Mouse (Mus musculus) midbrain, embryonic 13.5 days (tissue): ENCODE measurements around the gene Acp7. TPM values are rescaled to one million over a fixed set of nuclear protein-coding genes. Genes with fewer than 3 reads are reported as not detected.
"Not testable (repeated sequence)": the region's sequence is repeated elsewhere in the genome, so short reads cannot be mapped to it uniquely, and the experiment has no call there.

Experiments
- ATAC-seq: fragments of 200-750 bp; cut with Nextera tagmentation; 2 replicates; pipeline ENCODE4 v1.8.0; 2017; ENCODE audit warnings: mild to moderate bottlenecking, moderate TSS enrichment, moderate library complexity
- H3K27ac ChIP-seq: fragments of 300-500 bp; sonication (generic); 2 replicates; pipeline ENCODE4 v1.5.1; 2015; ENCODE audit warnings: inconsistent platforms, mild to moderate bottlenecking, moderate library complexity
- H3K27me3 ChIP-seq: fragments of 300-500 bp; sonication (generic); 2 replicates; pipeline ENCODE4 v1.6.1; 2015; ENCODE audit warnings: mild to moderate bottlenecking, inconsistent platforms
- H3K36me3 ChIP-seq: fragments of 300-500 bp; sonication (generic); 2 replicates; pipeline ENCODE4 v1.6.1; 2015; ENCODE audit warnings: mild to moderate bottlenecking, inconsistent platforms
- H3K4me1 ChIP-seq: fragments of 300-500 bp; sonication (generic); replicated peaks from 2 replicates; pipeline ENCODE4 v1.6.1; 2015; ENCODE audit warnings: inconsistent platforms
- H3K4me2 ChIP-seq: fragments of 300-500 bp; sonication (generic); replicated peaks from 2 replicates; pipeline ENCODE4 v1.6.1; 2015; ENCODE audit warnings: moderate library complexity, mild to moderate bottlenecking, inconsistent platforms
- H3K4me3 ChIP-seq: fragments of 300-500 bp; sonication (generic); replicated peaks from 2 replicates; pipeline ENCODE4 v1.5.1; 2015; ENCODE audit warnings: mild to moderate bottlenecking, inconsistent platforms
- H3K9ac ChIP-seq: fragments of 300-500 bp; sonication (generic); replicated peaks from 2 replicates; pipeline ENCODE4 v1.6.1; 2015; ENCODE audit warnings: mild to moderate bottlenecking, inconsistent platforms
- H3K9me3 ChIP-seq: fragments of 300-500 bp; sonication (generic); 2 replicates; pipeline ENCODE4 v1.6.1; 2016; ENCODE audit warnings: mild to moderate bottlenecking, inconsistent platforms
- WGBS: fragments of 180-500 bp; shearing (Covaris S2); methylation state at CpG from one replicate; pipeline ENCODE4 v1.1.7; 2015; 5-methylcytosine and 5-hydroxymethylcytosine counted together
- polyA plus RNA-seq: library from polyadenylated mRNA; unstranded; fragments of >200 nt; fragmentation: Nextera tagmentation; extraction: Ambion mirVana; gene quantifications from 2 replicates; pipeline ENCODE4 v1.2.1, GENCODE M21; 2015

The Acp7 gene
- not detected in 2 replicates for polyA plus RNA-seq

DNA sequence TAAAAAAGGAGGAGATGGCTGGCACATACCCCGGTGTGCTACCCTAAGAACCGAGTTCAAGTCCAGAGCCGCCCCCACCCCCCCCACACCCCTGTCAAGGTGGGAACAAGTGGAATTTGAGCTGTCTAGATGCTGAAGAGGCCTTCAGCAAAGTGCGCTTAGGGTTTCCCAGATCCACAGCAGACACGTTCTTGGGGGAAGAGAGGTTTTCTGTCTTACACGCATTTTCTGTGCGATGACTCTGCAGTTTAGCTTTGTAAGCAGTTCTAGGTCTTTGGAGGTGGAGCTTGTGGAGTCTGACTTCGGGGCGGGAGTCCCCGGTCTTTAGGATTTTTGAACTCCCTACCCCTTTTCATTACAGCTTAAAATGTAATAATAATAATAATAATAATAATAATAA is at the start of gene Acp7:
Gene Acp7, minus strand, starts transcription at position 260 of the 400 bp plus-strand sequence.
- 30% methylated on average over 10 of the region's 10 CpGs for WGBS
- H3K4me3 ChIP-seq = peak within 1 kb of the TSS; percentile 25
- H3K27ac ChIP-seq = no peak within 1 kb of the TSS
- H3K9me3 ChIP-seq = no peaks in the 10 kb centered on the region
- peaks cover 15% of the 10 kb centered on the region for H3K4me1 ChIP-seq
- no peak for ATAC-seq
- peak within 1 kb of the TSS; percentile 47 for H3K4me2 ChIP-seq
- H3K9ac ChIP-seq = 0 out of 2 replicates have a peak within 1 kb of the TSS, but pooled peaks have one; percentile 25
- no peaks in the 10 kb centered on the region for H3K36me3 ChIP-seq
- H3K27me3 ChIP-seq = peaks cover 44% of the 10 kb centered on the region

DNA sequence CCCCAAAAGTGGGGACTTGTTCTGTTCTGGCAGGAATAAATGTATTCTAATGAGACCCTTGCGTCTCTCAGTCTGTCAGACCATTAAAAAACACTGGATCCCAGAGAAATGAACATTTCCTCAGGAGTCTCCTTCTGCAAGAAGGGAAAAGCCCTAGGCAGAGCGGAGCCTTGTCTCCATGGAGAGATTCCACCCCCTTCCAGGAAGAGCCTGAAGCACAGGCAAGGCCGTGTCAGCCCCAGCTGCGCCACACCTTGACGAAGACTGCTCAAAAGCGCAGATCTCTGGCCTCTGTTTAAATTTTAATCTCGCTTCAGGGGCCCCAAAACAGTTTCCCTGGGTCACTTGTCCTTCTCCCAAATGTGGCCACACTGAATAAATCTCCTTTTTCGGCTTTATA is 46.5 kb upstream of the Acp7 start:
- no peaks in the 10 kb centered on the region for H3K36me3 ChIP-seq
- no peaks in the 10 kb centered on the region for H3K9me3 ChIP-seq
- ATAC-seq = no peak
- no peak overlapping the region for H3K4me2 ChIP-seq
- H3K4me1 ChIP-seq = no peaks in the 10 kb centered on the region
- no peak overlapping the region for H3K9ac ChIP-seq
- H3K4me3 ChIP-seq = no peak overlapping the region
- H3K27ac ChIP-seq = no peak overlapping the region
- H3K27me3 ChIP-seq = no peaks in the 10 kb centered on the region
- 87% methylated on average over 8 of the region's 8 CpGs for WGBS

DNA sequence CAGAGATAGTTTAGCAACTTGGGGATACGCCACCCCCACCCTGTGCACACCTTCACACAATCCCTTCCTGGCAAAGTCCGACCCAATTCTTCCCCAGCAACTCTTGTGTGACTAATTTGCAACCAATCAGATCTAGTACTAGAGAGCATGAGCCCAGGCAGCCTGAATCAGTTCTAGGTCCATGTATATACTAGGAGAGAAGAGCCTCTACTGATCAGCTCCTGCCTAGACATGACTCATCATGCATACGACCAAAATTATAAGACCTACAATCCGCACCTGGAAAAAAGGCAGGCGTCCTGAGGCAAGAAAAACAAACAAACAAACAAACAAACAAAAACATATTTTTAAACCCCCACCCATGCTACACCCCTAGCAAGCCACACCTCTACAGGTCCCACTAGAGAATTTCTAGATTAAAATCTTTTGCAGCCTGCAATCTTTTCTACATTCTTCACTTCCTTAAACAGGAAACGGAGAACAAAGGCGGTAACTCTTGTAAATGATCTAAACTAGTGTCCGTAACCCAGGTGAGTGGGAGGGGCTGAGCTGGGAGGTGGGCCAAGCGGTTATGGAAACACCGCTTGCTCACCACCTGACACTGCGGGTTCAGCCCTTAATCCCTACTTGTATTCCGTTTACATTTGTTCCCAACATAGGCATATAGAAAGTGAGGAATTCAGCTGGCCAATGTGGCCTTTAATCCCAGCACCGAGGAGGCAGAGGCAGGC is 45.8 kb upstream of the Acp7 start:
- H3K9me3 ChIP-seq = no peaks in the 10 kb centered on the region
- no peak for ATAC-seq
- no peak overlapping the region for H3K4me2 ChIP-seq
- no peaks in the 10 kb centered on the region for H3K4me1 ChIP-seq
- no peak overlapping the region for H3K9ac ChIP-seq
- H3K36me3 ChIP-seq = no peaks in the 10 kb centered on the region
- 86% methylated on average over 13 of the region's 13 CpGs for whole genome bisulfite sequencing
- H3K4me3 ChIP-seq = no peak overlapping the region
- no peak overlapping the region for H3K27ac ChIP-seq
- H3K27me3 ChIP-seq = no peaks in the 10 kb centered on the region

DNA sequence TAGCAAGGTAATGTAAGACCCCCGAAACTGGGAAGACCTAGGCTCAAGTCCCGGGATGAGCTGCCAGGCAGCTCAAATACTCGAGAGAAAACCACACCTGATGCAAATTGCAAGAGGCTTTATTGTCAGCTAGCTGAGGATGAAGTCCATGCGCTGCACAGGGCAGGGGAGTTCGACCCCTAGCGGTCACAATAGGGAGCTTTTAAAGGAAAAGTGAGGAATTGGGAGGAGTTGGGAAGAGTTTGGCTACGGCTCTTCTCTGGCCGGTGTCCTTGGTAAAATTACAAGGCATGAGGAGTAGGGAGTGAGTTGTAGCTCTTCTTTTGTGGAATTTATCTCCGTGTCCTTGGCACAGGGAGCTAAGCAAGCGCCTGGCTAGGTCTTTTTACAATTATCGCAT is 44.6 kb upstream of the Acp7 start:
- Histone ChIP-seq H3K4me1 (no peaks in the 10 kb centered on the region), H3K27me3 (no peaks in the 10 kb centered on the region), H3K4me3 (no peak overlapping the region), H3K36me3 (no peaks in the 10 kb centered on the region), H3K27ac (no peak overlapping the region), H3K9me3 (no peaks in the 10 kb centered on the region), H3K4me2 (no peak overlapping the region), H3K9ac (no peak overlapping the region)
- ATAC-seq = no peak
- 43% methylated on average over 11 of the region's 11 CpGs for WGBS

DNA sequence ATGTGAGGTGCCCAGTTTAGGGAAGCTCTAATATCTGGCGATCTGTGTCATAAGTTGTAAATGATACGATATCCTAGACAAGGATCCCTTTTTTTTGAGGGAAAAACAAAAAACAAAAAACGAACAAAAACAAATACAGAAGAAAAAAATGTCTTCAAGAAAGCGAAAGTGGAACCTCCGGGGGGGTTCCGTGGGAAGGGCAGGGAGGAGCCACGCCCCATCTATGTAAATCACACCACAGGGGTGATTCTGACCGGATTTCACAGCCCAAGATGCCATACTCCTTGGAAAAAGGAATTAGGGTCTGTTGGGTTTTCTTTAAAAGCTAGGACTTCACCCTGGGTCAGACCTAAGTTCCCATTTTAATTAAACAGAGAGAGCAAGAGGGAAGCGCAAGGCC is 43.9 kb upstream of the Acp7 start:
- no peaks in the 10 kb centered on the region for H3K4me1 ChIP-seq
- 75% methylated on average over 9 of the region's 9 CpGs for WGBS
- H3K4me3 ChIP-seq = no peak overlapping the region
- no peak overlapping the region for H3K4me2 ChIP-seq
- no peaks in the 10 kb centered on the region for H3K36me3 ChIP-seq
- no peak overlapping the region for H3K9ac ChIP-seq
- H3K27me3 ChIP-seq = no peaks in the 10 kb centered on the region
- no peak overlapping the region for H3K27ac ChIP-seq
- no peaks in the 10 kb centered on the region for H3K9me3 ChIP-seq
- ATAC-seq = no peak

DNA sequence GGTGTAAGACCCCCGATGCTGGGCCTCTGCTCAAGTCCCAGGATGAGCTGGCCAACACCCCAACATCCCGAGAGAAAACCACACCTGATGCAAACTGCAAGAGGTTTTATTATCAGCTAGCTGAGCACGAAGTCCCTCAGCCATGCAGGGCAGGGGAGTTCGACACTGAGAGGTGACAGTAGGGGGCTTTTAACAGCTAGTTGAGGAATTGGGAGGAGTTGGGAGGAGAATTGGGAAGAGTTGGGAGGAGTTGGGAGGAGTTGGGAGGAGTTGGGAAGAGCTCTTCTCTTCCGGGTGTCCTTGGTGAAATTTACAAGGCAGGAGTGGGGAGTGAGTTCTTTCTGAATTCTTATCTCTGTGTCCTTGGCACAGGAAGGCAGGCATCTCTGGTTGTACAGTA is 41.7 kb upstream of the Acp7 start:
- WGBS = 80% methylated on average over 5 of the region's 5 CpGs
- H3K9ac ChIP-seq, H3K9me3 ChIP-seq, H3K4me3 ChIP-seq, ATAC-seq, H3K27ac ChIP-seq, H3K36me3 ChIP-seq, H3K4me1 ChIP-seq, H3K4me2 ChIP-seq, H3K27me3 ChIP-seq: not testable (repeated sequence)

DNA sequence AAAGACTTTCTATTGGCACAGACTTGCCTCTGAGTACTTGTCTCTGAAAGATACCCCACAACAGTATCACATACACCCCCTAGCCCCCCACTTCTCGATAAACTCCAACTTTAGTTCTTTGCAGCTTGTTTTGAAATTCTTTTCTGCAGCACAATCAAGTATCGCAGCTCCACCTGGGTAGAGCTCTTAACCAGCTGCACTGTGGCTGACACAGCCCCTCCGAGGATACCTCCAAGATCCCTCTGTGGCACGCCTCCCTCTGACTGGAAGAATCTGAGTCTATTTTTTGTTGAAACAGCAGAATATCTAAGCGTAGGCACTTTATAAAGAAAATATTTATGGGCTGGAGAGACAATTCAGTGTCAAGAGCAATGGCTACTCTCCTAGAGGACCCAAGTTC is 41.1 kb upstream of the Acp7 start:
- Histone ChIP-seq H3K36me3 (no peaks in the 10 kb centered on the region), H3K9me3 (no peaks in the 10 kb centered on the region)
- 91% methylated on average over 5 of the region's 5 CpGs for WGBS

DNA sequence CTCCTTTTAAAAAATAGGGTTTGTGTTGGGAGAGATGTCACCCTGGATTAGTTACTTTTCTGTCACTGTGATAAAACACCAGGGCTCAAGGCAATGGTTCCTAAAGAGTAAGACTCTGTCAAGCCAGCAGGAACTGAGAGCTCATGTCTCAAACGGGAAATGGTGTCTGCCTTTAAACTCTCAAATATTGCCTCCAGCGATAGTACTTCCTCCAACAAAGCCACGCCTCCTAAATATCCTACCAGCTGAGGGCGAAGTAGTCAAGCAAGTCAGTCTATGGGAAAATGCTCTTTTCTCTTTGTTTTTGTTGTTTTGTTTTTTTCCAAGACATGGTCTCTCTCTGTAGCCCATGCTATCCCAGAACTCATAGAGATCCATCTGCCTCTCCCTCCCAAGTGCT is 40.0 kb upstream of the Acp7 start:
- H3K4me1 ChIP-seq = no peaks in the 10 kb centered on the region
- ATAC-seq = no peak
- no peak overlapping the region for H3K27ac ChIP-seq
- no peak overlapping the region for H3K4me2 ChIP-seq
- WGBS = 77% methylated on average over 4 of the region's 4 CpGs
- H3K9me3 ChIP-seq = no peaks in the 10 kb centered on the region
- H3K36me3 ChIP-seq = no peaks in the 10 kb centered on the region
- H3K27me3 ChIP-seq = no peaks in the 10 kb centered on the region
- H3K4me3 ChIP-seq = no peak overlapping the region
- no peak overlapping the region for H3K9ac ChIP-seq

More for the DNA sequence above, 41.1 kb upstream of the Acp7 start:
- Histone ChIP-seq H3K9ac (no peak overlapping the region), H3K4me3 (no peak overlapping the region), H3K27me3 (no peaks in the 10 kb centered on the region), H3K4me1 (no peaks in the 10 kb centered on the region), H3K27ac (no peak overlapping the region), H3K4me2 (no peak overlapping the region)
- ATAC-seq = no peak

DNA sequence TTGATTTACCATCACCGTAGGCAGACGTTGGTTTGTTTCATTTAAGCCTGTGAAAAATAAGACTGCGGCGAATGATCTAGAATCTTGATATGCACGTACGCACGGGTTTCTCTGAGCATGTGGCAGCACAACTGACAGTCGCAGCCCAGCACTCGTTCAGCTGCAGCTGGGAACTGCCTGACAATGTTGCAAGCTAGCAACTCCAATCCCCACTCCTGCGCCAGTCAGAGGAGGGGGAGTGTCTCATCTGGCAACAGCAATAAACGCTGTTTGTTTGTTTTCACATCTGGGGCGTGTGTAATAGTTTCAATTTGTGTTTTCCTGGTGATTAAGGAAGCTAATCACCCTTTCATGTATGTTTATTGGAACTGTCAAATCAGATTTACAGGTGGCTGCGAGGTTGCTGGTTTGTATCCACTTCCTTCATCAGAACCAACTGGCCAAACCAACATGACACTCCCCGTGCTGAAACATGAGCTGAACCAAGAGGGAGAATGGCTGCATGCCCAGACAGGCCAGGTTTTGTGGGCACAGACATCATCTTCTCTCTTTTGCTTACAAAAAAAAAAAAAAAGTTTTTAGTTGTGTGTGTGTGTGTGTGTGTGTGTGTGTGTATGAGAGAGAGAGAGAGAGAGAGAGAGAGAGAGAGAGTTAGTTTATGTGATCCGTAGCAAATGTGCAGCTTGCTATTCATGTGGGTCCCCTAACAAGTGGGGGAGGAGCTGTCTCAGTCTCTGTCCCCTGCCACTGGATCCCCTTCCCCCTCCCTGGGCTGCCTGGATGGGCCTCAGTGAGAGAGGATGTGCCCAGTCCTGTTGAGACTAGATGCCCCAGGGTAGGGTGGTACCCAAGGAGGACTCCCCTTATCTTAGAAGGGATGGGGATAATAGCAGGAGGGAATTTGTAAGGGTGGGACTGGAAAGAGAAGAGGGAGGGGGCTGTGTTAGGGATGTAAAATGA is 34.8 kb upstream of the Acp7 start:
- Histone ChIP-seq H3K9me3 (no peaks in the 10 kb centered on the region), H3K27ac (no peak overlapping the region), H3K4me3 (peak overlapping the region; percentile 4; the same call in 1 of the 2 replicates), H3K27me3 (no peaks in the 10 kb centered on the region), H3K4me1 (no peaks in the 10 kb centered on the region), H3K9ac (no peak overlapping the region), H3K36me3 (no peaks in the 10 kb centered on the region), H3K4me2 (0 out of 2 replicates have a peak overlapping the region, but pooled peaks have one; percentile 0)
- 43% methylated on average over 15 of the region's 15 CpGs for WGBS
- ATAC-seq = no peak

DNA sequence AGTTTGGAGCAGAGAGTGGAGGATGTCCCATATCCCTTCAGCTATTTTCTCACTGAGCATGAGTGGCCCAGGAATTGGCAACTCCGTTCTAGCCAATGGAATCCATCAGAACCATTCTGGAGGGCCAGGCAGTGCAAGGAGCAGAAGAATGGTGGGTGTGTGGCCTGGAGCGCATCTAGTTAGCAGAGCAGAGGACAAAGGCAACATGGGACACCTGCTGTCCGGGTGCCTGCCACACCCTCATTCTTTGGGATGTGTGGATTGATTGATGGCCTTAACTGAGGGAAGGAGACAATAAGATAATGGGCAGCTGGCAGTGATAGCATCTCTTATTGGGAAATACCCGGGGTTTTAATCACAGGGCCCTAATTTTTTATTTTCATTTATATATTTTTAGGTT is 25.3 kb upstream of the Acp7 start:
- WGBS = 75% methylated on average over 4 of the region's 4 CpGs
- Histone ChIP-seq H3K36me3 (no peaks in the 10 kb centered on the region), H3K4me3 (no peak overlapping the region), H3K27me3 (no peaks in the 10 kb centered on the region), H3K9me3 (no peaks in the 10 kb centered on the region), H3K4me2 (no peak overlapping the region), H3K27ac (no peak overlapping the region), H3K9ac (no peak overlapping the region), H3K4me1 (no peaks in the 10 kb centered on the region)
- ATAC-seq = no peak

DNA sequence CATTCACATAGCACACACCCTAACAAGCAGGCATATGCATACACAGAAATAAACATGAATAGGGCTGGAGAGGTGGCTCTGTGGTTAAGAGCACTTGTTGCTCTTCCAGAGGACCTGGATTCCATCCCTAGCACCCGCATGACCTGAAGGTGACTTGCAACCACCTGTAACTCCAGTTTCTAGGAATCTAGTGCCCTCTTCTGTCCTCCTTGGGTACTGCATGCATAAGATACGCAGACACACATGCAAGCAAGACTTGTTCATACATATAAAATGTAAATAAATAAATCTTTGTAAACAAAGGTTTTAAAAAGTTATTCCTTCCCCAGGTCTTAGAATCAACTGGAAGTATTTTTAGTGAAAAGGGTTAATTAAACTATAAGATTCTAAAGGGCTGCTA is 20.0 kb upstream of the Acp7 start:
- H3K27me3 ChIP-seq = no peaks in the 10 kb centered on the region
- no peak overlapping the region for H3K4me3 ChIP-seq
- WGBS = 97% methylated on average over 2 of the region's 2 CpGs
- H3K36me3 ChIP-seq = no peaks in the 10 kb centered on the region
- no peaks in the 10 kb centered on the region for H3K4me1 ChIP-seq
- no peak for ATAC-seq
- no peak overlapping the region for H3K27ac ChIP-seq
- H3K4me2 ChIP-seq = no peak overlapping the region
- no peak overlapping the region for H3K9ac ChIP-seq
- no peaks in the 10 kb centered on the region for H3K9me3 ChIP-seq

DNA sequence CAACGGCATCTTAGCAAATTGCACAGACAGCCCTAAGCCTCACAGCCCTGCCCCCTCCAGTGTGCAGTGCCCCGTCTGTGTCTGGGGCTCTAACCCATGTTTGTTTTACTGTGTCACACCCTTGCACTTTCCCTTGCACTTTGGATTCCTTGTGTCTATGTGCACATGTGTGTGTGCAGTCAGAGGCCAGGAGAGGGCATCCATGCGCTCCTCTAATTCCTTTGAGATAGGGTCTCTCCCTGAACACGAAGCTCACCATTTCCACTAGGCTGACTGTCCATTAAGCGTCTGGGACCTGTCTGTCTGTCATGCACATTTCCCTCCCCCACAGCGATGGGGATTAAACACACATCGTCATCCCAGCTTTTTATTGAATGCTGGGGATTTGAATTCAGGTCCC is 15.9 kb upstream of the Acp7 start:
- no peak overlapping the region for H3K27ac ChIP-seq
- no peaks in the 10 kb centered on the region for H3K4me1 ChIP-seq
- no peak overlapping the region for H3K4me3 ChIP-seq
- H3K27me3 ChIP-seq = no peaks in the 10 kb centered on the region
- WGBS = 55% methylated on average over 7 of the region's 7 CpGs
- H3K9ac ChIP-seq = no peak overlapping the region
- H3K4me2 ChIP-seq = no peak overlapping the region
- H3K36me3 ChIP-seq = no peaks in the 10 kb centered on the region
- no peak for ATAC-seq
- H3K9me3 ChIP-seq = no peaks in the 10 kb centered on the region
